Mouse (Mus musculus): ENCODE measurements around the gene Sh3bp4.

- TF ChIP-seq CTCF (IDR thresholded peaks at IDR 0.05; ENCODE audit: insufficient read depth, low read length) (no peak), POLR2A (IDR thresholded peaks at IDR 0.05; ENCODE audit: borderline replicate concordance, extremely low read depth, low read depth, low read length) (no peak)
Measured at GRCm38 (mm10) chr1:89093696-89094095, 23.5 kb downstream of the Sh3bp4 start.
